Mouse (Mus musculus): ENCODE results near the gene Pear1. TPM values are rescaled to one million over a fixed set of nuclear protein-coding genes. Genes with fewer than 3 reads are reported as not detected.

Gene Pear1
- polyA plus RNA-seq, 1 experiment from 2014 or later, result 8.4 TPM

DNA sequence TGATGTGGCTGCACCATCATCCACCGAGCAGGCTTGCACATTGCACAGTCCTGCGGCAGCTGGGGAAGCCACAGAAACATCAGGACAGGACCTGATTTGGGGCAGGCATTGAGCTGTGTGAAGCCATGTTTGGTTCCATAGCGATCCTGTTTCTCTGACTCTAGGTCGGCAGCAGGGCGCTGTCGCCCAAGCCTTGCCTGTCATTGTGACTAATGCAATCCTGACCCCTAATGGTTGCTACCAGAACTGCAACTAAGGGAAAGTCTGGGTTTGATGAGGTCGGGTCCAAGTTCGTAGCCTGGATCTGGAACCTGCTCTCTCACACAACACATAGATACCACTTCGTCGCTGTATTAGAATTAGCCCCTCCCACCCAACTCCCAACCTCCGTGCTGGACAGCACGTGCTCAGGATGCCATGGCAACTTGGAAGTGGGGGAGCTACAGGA, 7.4 kb downstream of the Pear1 start:
- peak; percentile 67; the same call in 1 of the 2 replicates for ATAC-seq
- Histone ChIP-seq H3K9ac (ENCODE audit: low read depth, low read length) (no peak overlapping the region), H3K4me1 (ENCODE audit: control insufficient read depth, insufficient read depth, low read depth, low read length) (peaks cover 3% of the 10 kb centered on the region; the same call in 1 of the 2 replicates), H3K4me2 (ENCODE audit: low read length) (0 out of 2 replicates have a peak overlapping the region, but pooled peaks have one; percentile 2), H3K27ac (ENCODE audit: low read depth, low read length) (no peak overlapping the region), H3K36me3 (ENCODE audit: control insufficient read depth, insufficient read depth, low read length) (no peaks in the 10 kb centered on the region), H3K4me3 (ENCODE audit: low read length) (no peak overlapping the region), H3K9me3 (ENCODE audit: control insufficient read depth, low read length) (no peaks in the 10 kb centered on the region), H3K27me3 (replicated peaks; ENCODE audit: control insufficient read depth, insufficient read depth, low read length) (no peaks in the 10 kb centered on the region)
- WGBS, result 5% methylated on average over 12 of the region's 12 CpGs

- no peak overlapping the region for H3K9ac ChIP-seq (ENCODE audit: low read depth, low read length)
- no peak overlapping the region for H3K27ac ChIP-seq (ENCODE audit: low read depth, low read length)
- H3K9me3 ChIP-seq (ENCODE audit: control insufficient read depth, low read length), result no peaks in the 10 kb centered on the region
- 0 out of 2 replicates have a peak, but pooled peaks have one; percentile 11 for ATAC-seq
- H3K4me2 ChIP-seq (ENCODE audit: low read length), result no peak overlapping the region
- peaks cover 3% of the 10 kb centered on the region; the same call in 1 of the 2 replicates for H3K27me3 ChIP-seq (replicated peaks; ENCODE audit: control insufficient read depth, insufficient read depth, low read length)
- 60% methylated on average over 6 of the region's 6 CpGs for WGBS
- H3K36me3 ChIP-seq (ENCODE audit: control insufficient read depth, insufficient read depth, low read length), result no peaks in the 10 kb centered on the region
- no peak overlapping the region for H3K4me3 ChIP-seq (ENCODE audit: low read length)
- H3K4me1 ChIP-seq (ENCODE audit: control insufficient read depth, insufficient read depth, low read depth, low read length), result peaks cover 3% of the 10 kb centered on the region; the same call in 1 of the 2 replicates
These were observed 7.9 kb downstream of the Pear1 start for GRCm38 (mm10) chr3:87816166-87816565.

- Histone ChIP-seq H3K4me3 (ENCODE audit: low read length) (no peak overlapping the region), H3K36me3 (ENCODE audit: control insufficient read depth, insufficient read depth, low read length) (no peaks in the 10 kb centered on the region), H3K4me2 (ENCODE audit: low read length) (no peak overlapping the region), H3K27ac (ENCODE audit: low read depth, low read length) (no peak overlapping the region), H3K27me3 (replicated peaks; ENCODE audit: control insufficient read depth, insufficient read depth, low read length) (peaks cover 28% of the 10 kb centered on the region), H3K4me1 (ENCODE audit: control insufficient read depth, insufficient read depth, low read depth, low read length) (peaks cover 10% of the 10 kb centered on the region; the same call in 1 of the 2 replicates), H3K9ac (ENCODE audit: low read depth, low read length) (no peak overlapping the region), H3K9me3 (ENCODE audit: control insufficient read depth, low read length) (no peaks in the 10 kb centered on the region)
- WGBS, result 59% methylated on average over 10 of the region's 10 CpGs
- no peak for ATAC-seq
These were observed 11.2 kb downstream of the Pear1 start for GRCm38 (mm10) chr3:87812873-87813272.

GRCm38 (mm10) chr3:87812413-87812812, 11.7 kb downstream of the Pear1 start:
- Histone ChIP-seq H3K36me3 (ENCODE audit: control insufficient read depth, insufficient read depth, low read length) (no peaks in the 10 kb centered on the region), H3K4me1 (ENCODE audit: control insufficient read depth, insufficient read depth, low read depth, low read length) (peaks cover 10% of the 10 kb centered on the region; the same call in 1 of the 2 replicates), H3K27me3 (replicated peaks; ENCODE audit: control insufficient read depth, insufficient read depth, low read length) (peaks cover 28% of the 10 kb centered on the region), H3K27ac (ENCODE audit: low read depth, low read length) (no peak overlapping the region), H3K4me3 (ENCODE audit: low read length) (no peak overlapping the region), H3K9me3 (ENCODE audit: control insufficient read depth, low read length) (no peaks in the 10 kb centered on the region), H3K4me2 (ENCODE audit: low read length) (no peak overlapping the region), H3K9ac (ENCODE audit: low read depth, low read length) (no peak overlapping the region)
- 80% methylated on average over 4 of the region's 4 CpGs for WGBS
- ATAC-seq, result no peak

GRCm38 (mm10) chr3:87811297-87811696, 12.8 kb downstream of the Pear1 start:
- no peak overlapping the region for H3K9ac ChIP-seq (ENCODE audit: low read depth, low read length)
- no peak overlapping the region for H3K4me2 ChIP-seq (ENCODE audit: low read length)
- H3K27me3 ChIP-seq (replicated peaks; ENCODE audit: control insufficient read depth, insufficient read depth, low read length), result peaks cover 31% of the 10 kb centered on the region
- H3K36me3 ChIP-seq (ENCODE audit: control insufficient read depth, insufficient read depth, low read length), result no peaks in the 10 kb centered on the region
- H3K4me1 ChIP-seq (ENCODE audit: control insufficient read depth, insufficient read depth, low read depth, low read length), result peaks cover 7% of the 10 kb centered on the region; the same call in 1 of the 2 replicates
- H3K9me3 ChIP-seq (ENCODE audit: control insufficient read depth, low read length), result no peaks in the 10 kb centered on the region
- no peak overlapping the region for H3K4me3 ChIP-seq (ENCODE audit: low read length)
- WGBS, result 86% methylated on average over 8 of the region's 8 CpGs
- no peak for ATAC-seq
- no peak overlapping the region for H3K27ac ChIP-seq (ENCODE audit: low read depth, low read length)

DNA sequence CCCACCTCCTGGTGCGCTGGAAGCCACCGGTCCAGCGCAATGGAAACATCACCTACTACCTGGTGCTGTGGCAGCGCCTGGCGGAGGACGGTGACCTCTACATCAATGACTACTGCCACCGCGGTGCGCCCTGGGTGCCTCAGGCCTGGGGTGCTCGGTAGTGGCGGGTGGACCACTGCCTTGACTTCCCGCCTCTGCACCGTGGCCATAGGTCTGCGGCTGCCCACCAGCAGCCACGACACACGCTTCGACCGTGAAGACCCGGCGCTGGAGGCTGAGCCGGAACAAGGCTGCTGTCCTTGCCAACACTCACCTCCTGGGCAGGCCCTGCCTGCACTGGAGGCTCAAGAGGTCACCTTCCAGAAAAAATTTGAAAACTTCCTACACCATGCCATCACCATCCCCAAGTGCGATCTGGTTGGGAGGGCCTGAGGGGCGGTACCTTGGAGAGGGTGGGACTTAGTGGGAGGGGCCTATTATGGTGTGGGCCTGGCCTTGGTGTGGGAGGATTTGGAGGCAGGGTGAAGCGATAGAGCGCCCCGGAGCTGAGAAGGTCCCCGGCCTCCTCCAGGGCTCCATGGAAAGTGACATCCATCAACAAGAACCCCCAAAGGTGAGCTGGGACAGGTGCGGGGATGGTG, 14.7 kb downstream of the Pear1 start:
- peak; percentile 70 for ATAC-seq
- 4% methylated on average over 28 of the region's 28 CpGs for WGBS
- Histone ChIP-seq H3K4me2 (ENCODE audit: low read length) (peak overlapping the region; percentile 42), H3K27me3 (replicated peaks; ENCODE audit: control insufficient read depth, insufficient read depth, low read length) (peaks cover 32% of the 10 kb centered on the region), H3K9ac (ENCODE audit: low read depth, low read length) (peak overlapping the region; percentile 30; the same call in 1 of the 2 replicates), H3K9me3 (ENCODE audit: control insufficient read depth, low read length) (no peaks in the 10 kb centered on the region), H3K27ac (ENCODE audit: low read depth, low read length) (no peak overlapping the region), H3K4me1 (ENCODE audit: control insufficient read depth, insufficient read depth, low read depth, low read length) (peaks cover 7% of the 10 kb centered on the region; the same call in 1 of the 2 replicates), H3K36me3 (ENCODE audit: control insufficient read depth, insufficient read depth, low read length) (no peaks in the 10 kb centered on the region), H3K4me3 (ENCODE audit: low read length) (peak overlapping the region; percentile 26)

DNA sequence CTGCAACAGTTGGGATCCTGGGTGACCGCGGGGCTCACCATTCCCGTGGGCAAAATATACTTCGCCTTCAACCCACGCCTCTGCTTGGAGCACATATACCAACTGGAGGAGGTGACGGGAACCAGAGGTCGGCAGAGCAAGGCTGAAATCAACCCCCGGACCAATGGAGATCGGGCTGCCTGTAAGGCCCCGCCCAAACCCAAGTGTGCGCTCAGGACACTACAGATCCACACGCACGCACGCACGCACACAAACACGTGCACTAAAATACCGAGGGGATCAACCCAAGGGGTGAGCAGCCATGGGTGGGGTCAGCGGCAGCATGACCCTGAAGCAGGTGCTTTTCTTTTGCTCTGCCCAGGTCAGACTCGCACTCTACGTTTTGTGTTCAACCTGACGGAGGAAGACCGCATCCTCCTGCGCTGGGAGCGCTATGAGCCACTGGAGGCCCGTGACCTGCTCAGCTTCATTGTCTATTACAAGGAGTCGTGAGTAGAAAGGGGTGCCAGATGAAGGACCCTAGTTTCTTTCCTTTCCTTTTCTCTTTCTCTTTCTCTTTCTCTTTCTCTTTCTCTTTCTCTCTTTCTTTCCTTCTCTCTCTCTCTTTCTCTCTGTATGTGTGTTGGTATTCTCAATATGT, 19.9 kb downstream of the Pear1 start:
- Histone ChIP-seq H3K4me2 (ENCODE audit: low read length) (peak overlapping the region; percentile 53), H3K27ac (ENCODE audit: low read depth, low read length) (no peak overlapping the region), H3K4me3 (ENCODE audit: low read length) (peak overlapping the region; percentile 23), H3K4me1 (ENCODE audit: control insufficient read depth, insufficient read depth, low read depth, low read length) (peaks cover 5% of the 10 kb centered on the region), H3K36me3 (ENCODE audit: control insufficient read depth, insufficient read depth, low read length) (no peaks in the 10 kb centered on the region), H3K9me3 (ENCODE audit: control insufficient read depth, low read length) (no peaks in the 10 kb centered on the region), H3K27me3 (replicated peaks; ENCODE audit: control insufficient read depth, insufficient read depth, low read length) (peaks cover 24% of the 10 kb centered on the region), H3K9ac (ENCODE audit: low read depth, low read length) (no peak overlapping the region)
- ATAC-seq, result peak; percentile 50; the same call in 1 of the 2 replicates
- WGBS, result 10% methylated on average over 26 of the region's 26 CpGs

DNA sequence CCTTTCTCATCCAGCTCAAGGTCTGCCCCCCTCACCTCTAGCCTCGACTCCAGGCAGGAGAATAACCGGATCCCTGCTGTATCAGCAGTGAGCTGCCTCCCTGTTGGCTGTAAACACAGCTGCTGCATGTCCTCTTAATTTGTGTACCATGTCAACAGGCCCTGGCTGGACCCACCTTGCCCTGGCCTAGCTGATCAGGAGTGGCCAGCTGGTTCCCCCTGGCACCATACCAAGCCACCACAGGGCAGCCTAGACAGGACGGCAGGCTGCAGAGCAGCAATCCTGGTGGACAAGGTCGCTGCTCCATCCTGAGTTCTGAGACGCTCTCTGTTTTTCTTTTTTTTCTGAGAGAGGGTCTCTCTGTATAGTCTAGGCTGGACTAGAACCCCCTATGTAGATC, 22.4 kb downstream of the Pear1 start:
- no peak for ATAC-seq
- H3K4me1 ChIP-seq (ENCODE audit: control insufficient read depth, insufficient read depth, low read depth, low read length), result peaks cover 11% of the 10 kb centered on the region
- no peaks in the 10 kb centered on the region for H3K9me3 ChIP-seq (ENCODE audit: control insufficient read depth, low read length)
- no peak overlapping the region for H3K4me3 ChIP-seq (ENCODE audit: low read length)
- no peak overlapping the region for H3K4me2 ChIP-seq (ENCODE audit: low read length)
- no peaks in the 10 kb centered on the region for H3K36me3 ChIP-seq (ENCODE audit: control insufficient read depth, insufficient read depth, low read length)
- H3K27me3 ChIP-seq (replicated peaks; ENCODE audit: control insufficient read depth, insufficient read depth, low read length), result peaks cover 32% of the 10 kb centered on the region
- no peak overlapping the region for H3K27ac ChIP-seq (ENCODE audit: low read depth, low read length)
- 49% methylated on average over 5 of the region's 5 CpGs for WGBS
- H3K9ac ChIP-seq (ENCODE audit: low read depth, low read length), result no peak overlapping the region

DNA sequence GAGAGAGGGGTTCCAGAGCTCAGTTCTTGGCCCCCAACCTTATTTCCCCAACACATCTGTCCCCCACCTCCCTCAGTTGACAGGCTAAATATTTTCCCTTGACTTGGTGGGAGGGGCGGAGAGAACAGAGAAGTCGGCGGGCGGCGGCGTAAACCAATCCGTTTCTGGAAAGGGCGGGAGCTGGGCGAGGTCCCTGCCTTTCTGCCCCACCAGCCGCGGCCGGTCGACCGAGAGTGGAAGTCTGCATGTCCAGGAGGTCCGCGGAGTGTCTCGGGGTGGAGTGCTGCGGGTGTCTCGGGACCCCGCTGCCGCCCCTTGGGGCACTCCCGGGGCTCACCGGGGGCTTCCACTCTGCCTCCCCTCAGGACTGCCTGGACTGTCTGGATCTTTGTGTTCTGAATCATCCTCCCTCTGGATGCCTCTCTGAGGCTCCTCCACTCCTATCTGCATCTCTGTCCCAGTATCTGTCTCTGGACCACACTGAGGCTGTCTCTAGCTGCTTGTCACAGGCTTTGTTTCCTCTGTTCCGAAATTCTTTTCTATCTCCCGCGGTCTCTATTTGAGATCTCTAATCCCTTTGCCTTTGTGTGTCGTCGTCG, 27.3 kb downstream of the Pear1 start, which contains the start of gene Insrr:
Gene Insrr (plus strand): TSS at position 216 of the 599 bp plus-strand sequence.
- ATAC-seq, result no peak
- H3K4me1 ChIP-seq (ENCODE audit: control insufficient read depth, insufficient read depth, low read depth, low read length), result peaks cover 20% of the 10 kb centered on the region
- peaks cover 56% of the 10 kb centered on the region for H3K27me3 ChIP-seq (replicated peaks; ENCODE audit: control insufficient read depth, insufficient read depth, low read length)
- peak within 1 kb of the TSS; percentile 39 for H3K4me3 ChIP-seq (ENCODE audit: low read length)
- H3K9ac ChIP-seq (ENCODE audit: low read depth, low read length), result peak within 1 kb of the TSS; percentile 53
- peak within 1 kb of the TSS; percentile 65 for H3K4me2 ChIP-seq (ENCODE audit: low read length)
- H3K9me3 ChIP-seq (ENCODE audit: control insufficient read depth, low read length), result no peaks in the 10 kb centered on the region
- 1% methylated on average over 29 of the region's 29 CpGs for WGBS
- H3K27ac ChIP-seq (ENCODE audit: low read depth, low read length), result no peak within 1 kb of the TSS
- H3K36me3 ChIP-seq (ENCODE audit: control insufficient read depth, insufficient read depth, low read length), result no peaks in the 10 kb centered on the region

All from hindbrain, embryonic 16.5 days (tissue).